Mouse (Mus musculus): ENCODE measurements around the gene Sufu. TPM values are rescaled to one million over a fixed set of nuclear protein-coding genes. Genes with fewer than 3 reads are reported as not detected.
A peak's percentile ranks its signal among the peaks of the same experiment; 100 is the strongest.

The Sufu gene
- polyA plus RNA-seq, 1 experiment from 2014 or later = 21.4 TPM

- Histone ChIP-seq H3K27ac (0 out of 2 replicates have a peak overlapping the region, but pooled peaks have one; percentile 17), H3K4me1 (replicated peaks) (peaks cover 47% of the 10 kb centered on the region), H3K27me3 (replicated peaks) (no peaks in the 10 kb centered on the region), H3K4me2 (replicated peaks) (no peak overlapping the region), H3K4me3 (replicated peaks) (no peak overlapping the region), H3K9ac (no peak overlapping the region), H3K36me3 (peaks cover 17% of the 10 kb centered on the region), H3K9me3 (no peaks in the 10 kb centered on the region)
- ATAC-seq = no peak
- 79% methylated on average over 5 of the region's 5 CpGs for WGBS
Measured at GRCm38 (mm10) chr19:46457798-46458197, 61.1 kb downstream of the Sufu start.

GRCm38 (mm10) chr19:46459256-46459655 lies 62.6 kb downstream of the Sufu start:
- Histone ChIP-seq H3K36me3 (peaks cover 15% of the 10 kb centered on the region), H3K9ac (no peak overlapping the region), H3K4me3 (replicated peaks) (no peak overlapping the region), H3K9me3 (no peaks in the 10 kb centered on the region), H3K27me3 (replicated peaks) (no peaks in the 10 kb centered on the region), H3K4me2 (replicated peaks) (0 out of 2 replicates have a peak overlapping the region, but pooled peaks have one; percentile 3), H3K27ac (peak overlapping the region; percentile 72), H3K4me1 (replicated peaks) (peaks cover 36% of the 10 kb centered on the region)
- WGBS = 59% methylated on average over 10 of the region's 10 CpGs
- ATAC-seq = peak; percentile 60

- Histone ChIP-seq H3K9ac (no peak overlapping the region), H3K4me2 (replicated peaks) (no peak overlapping the region), H3K27ac (0 out of 2 replicates have a peak overlapping the region, but pooled peaks have one; percentile 72), H3K9me3 (no peaks in the 10 kb centered on the region), H3K27me3 (replicated peaks) (no peaks in the 10 kb centered on the region), H3K36me3 (peaks cover 15% of the 10 kb centered on the region), H3K4me3 (replicated peaks) (no peak overlapping the region), H3K4me1 (replicated peaks) (peaks cover 30% of the 10 kb centered on the region)
- WGBS = 80% methylated on average over 2 of the region's 2 CpGs
- ATAC-seq = no peak
Measured at GRCm38 (mm10) chr19:46459889-46460288, 63.2 kb downstream of the Sufu start.

- H3K9me3 ChIP-seq = no peaks in the 10 kb centered on the region
- no peak overlapping the region for H3K4me3 ChIP-seq (replicated peaks)
- H3K36me3 ChIP-seq = peaks cover 15% of the 10 kb centered on the region
- WGBS = 63% methylated on average over 3 of the region's 3 CpGs
- peaks cover 15% of the 10 kb centered on the region; the same call in 1 of the 2 replicates for H3K4me1 ChIP-seq (replicated peaks)
- H3K4me2 ChIP-seq (replicated peaks) = no peak overlapping the region
- H3K27me3 ChIP-seq (replicated peaks) = no peaks in the 10 kb centered on the region
- H3K27ac ChIP-seq = no peak overlapping the region
- H3K9ac ChIP-seq = no peak overlapping the region
- peak; percentile 35 for ATAC-seq
Measured at GRCm38 (mm10) chr19:46462574-46462973, 65.9 kb downstream of the Sufu start.

DNA sequence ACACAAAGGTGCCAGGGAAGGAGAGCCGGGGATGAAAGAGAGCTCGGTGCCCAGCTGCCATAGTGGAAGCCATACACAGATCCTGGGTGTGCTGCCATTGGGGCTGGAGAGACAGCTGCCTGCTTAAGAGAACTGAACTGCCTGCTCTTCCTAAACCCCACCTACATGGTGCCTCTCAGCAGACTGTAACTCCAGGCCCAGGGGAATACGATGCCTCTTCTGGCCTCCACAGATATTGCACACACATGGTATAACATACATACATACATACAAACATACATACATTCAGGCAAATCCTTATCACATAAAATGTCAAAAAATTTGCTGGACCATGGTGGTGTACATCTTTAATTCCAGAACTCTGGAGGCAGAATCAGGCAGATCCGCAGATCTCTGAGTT lies 66.8 kb downstream of the Sufu start:
- Histone ChIP-seq H3K36me3 (peaks cover 15% of the 10 kb centered on the region), H3K9ac (no peak overlapping the region), H3K4me1 (replicated peaks) (peaks cover 11% of the 10 kb centered on the region; the same call in 1 of the 2 replicates), H3K9me3 (no peaks in the 10 kb centered on the region), H3K27ac (no peak overlapping the region), H3K4me2 (replicated peaks) (no peak overlapping the region), H3K4me3 (replicated peaks) (no peak overlapping the region), H3K27me3 (replicated peaks) (no peaks in the 10 kb centered on the region)
- 98% methylated on average over 4 of the region's 4 CpGs for WGBS
- ATAC-seq = no peak

DNA sequence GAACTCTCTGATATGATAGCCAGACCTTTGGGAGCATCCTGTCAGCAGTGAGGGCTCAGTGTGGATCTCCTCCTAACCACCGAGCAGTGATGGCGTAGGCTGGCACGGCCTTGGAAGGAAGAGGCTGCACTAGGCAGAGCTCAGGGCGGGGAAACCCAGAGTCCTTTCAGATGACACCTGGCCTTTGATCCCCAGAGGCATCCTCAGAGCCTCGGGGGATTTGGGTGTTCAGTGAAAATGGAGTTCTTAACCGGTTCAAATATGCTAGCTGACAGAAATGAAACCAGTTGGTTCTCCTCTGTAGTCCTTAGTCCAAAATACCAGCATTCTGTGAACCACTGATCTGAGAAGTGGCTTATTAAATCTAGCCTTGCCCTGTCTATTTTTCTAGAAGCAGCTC lies 69.5 kb downstream of the Sufu start:
- no peak overlapping the region for H3K9ac ChIP-seq
- WGBS = 64% methylated on average over 6 of the region's 6 CpGs
- no peak overlapping the region for H3K4me2 ChIP-seq (replicated peaks)
- no peaks in the 10 kb centered on the region for H3K27me3 ChIP-seq (replicated peaks)
- peaks cover 7% of the 10 kb centered on the region for H3K36me3 ChIP-seq
- H3K9me3 ChIP-seq = no peaks in the 10 kb centered on the region
- ATAC-seq = no peak
- H3K27ac ChIP-seq = no peak overlapping the region
- H3K4me1 ChIP-seq (replicated peaks) = peaks cover 13% of the 10 kb centered on the region
- H3K4me3 ChIP-seq (replicated peaks) = no peak overlapping the region

- no peak overlapping the region for H3K4me3 ChIP-seq (replicated peaks)
- WGBS = 64% methylated on average over 3 of the region's 3 CpGs
- no peaks in the 10 kb centered on the region for H3K27me3 ChIP-seq (replicated peaks)
- H3K9ac ChIP-seq = no peak overlapping the region
- no peak overlapping the region for H3K27ac ChIP-seq
- no peak for ATAC-seq
- H3K9me3 ChIP-seq = no peaks in the 10 kb centered on the region
- no peak overlapping the region for H3K4me2 ChIP-seq (replicated peaks)
- H3K4me1 ChIP-seq (replicated peaks) = peaks cover 22% of the 10 kb centered on the region
- H3K36me3 ChIP-seq = peaks cover 2% of the 10 kb centered on the region; the same call in 1 of the 2 replicates
Measured at GRCm38 (mm10) chr19:46467051-46467503, 70.4 kb downstream of the Sufu start.

- peak; percentile 41 for ATAC-seq
Measured at GRCm38 (mm10) chr19:46470364-46471240, 73.9 kb downstream of the Sufu start.

GRCm38 (mm10) chr19:46471324-46472093 lies 74.8 kb downstream of the Sufu start:
- peaks cover 9% of the 10 kb centered on the region; the same call in 1 of the 2 replicates for H3K36me3 ChIP-seq
- ATAC-seq = peak; percentile 52
- H3K4me1 ChIP-seq (replicated peaks) = peaks cover 20% of the 10 kb centered on the region
- no peak overlapping the region for H3K4me2 ChIP-seq (replicated peaks)
- H3K27ac ChIP-seq = peak overlapping the region; percentile 60
- no peaks in the 10 kb centered on the region for H3K27me3 ChIP-seq (replicated peaks)
- WGBS = 20% methylated on average over 10 of the region's 10 CpGs
- H3K9ac ChIP-seq = no peak overlapping the region
- no peak overlapping the region for H3K4me3 ChIP-seq (replicated peaks)
- H3K9me3 ChIP-seq = no peaks in the 10 kb centered on the region

More at GRCm38 (mm10) chr19:46470364-46471240, 73.9 kb downstream of the Sufu start:
- Histone ChIP-seq H3K4me3 (replicated peaks) (no peak overlapping the region), H3K9me3 (no peaks in the 10 kb centered on the region), H3K4me2 (replicated peaks) (no peak overlapping the region), H3K36me3 (peaks cover 7% of the 10 kb centered on the region; the same call in 1 of the 2 replicates), H3K27me3 (replicated peaks) (no peaks in the 10 kb centered on the region), H3K4me1 (replicated peaks) (peaks cover 23% of the 10 kb centered on the region), H3K27ac (peak overlapping the region; percentile 60), H3K9ac (no peak overlapping the region)
- WGBS = 32% methylated on average over 17 of the region's 17 CpGs

DNA sequence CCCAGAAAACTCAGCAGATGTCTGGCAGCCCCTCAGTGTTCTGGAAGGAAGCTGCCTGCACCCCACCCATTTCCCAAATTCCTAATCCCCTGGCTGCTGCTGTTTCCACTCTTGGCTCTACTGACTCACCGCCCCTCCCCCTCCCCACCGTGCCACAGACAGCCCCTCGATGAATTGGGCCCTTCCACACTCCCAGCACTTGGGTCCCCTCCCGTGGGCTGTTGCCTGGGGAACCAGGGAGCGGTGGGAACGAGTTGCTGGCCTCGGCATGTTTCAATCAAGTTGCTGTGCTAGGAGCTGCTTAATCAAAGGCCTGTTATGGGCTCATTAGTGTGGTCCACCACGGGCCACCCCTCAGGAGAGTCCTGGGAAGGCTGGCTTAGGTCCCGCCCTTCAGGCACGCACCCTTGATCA lies 80.7 kb downstream of the Sufu start:
- Histone ChIP-seq H3K27ac (no peak overlapping the region), H3K4me2 (replicated peaks) (no peak overlapping the region), H3K4me3 (replicated peaks) (no peak overlapping the region), H3K9ac (no peak overlapping the region), H3K27me3 (replicated peaks) (no peaks in the 10 kb centered on the region), H3K4me1 (replicated peaks) (peaks cover 33% of the 10 kb centered on the region), H3K36me3 (peaks cover 9% of the 10 kb centered on the region; the same call in 1 of the 2 replicates), H3K9me3 (no peaks in the 10 kb centered on the region)
- no peak for ATAC-seq
- 51% methylated on average over 10 of the region's 10 CpGs for WGBS

DNA sequence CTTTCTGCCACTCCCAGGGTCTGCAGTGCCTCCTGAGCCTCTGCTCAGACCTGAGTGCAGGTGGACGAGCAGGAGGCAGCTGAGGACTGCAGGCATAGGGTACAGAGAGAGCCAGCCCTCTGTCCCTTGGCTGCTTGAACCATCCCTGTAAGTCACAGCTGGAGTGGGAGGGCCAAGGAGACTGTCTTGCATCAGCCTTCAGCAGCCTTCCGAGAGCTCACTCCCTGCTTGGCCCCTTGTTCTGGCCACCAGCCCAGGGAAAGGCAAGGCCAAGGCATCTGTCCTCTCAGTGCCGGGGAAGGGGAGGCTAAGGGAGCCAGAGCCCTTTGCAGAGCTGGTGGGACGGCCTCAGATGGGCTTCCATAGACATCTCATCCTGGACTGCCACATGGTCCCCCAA lies 81.5 kb downstream of the Sufu start:
- Histone ChIP-seq H3K36me3 (peaks cover 9% of the 10 kb centered on the region; the same call in 1 of the 2 replicates), H3K27me3 (replicated peaks) (no peaks in the 10 kb centered on the region), H3K27ac (peak overlapping the region; percentile 71), H3K4me2 (replicated peaks) (no peak overlapping the region), H3K9me3 (no peaks in the 10 kb centered on the region), H3K4me1 (replicated peaks) (peaks cover 39% of the 10 kb centered on the region), H3K4me3 (replicated peaks) (no peak overlapping the region), H3K9ac (no peak overlapping the region)
- WGBS = 70% methylated on average over 4 of the region's 4 CpGs
- ATAC-seq = no peak

- 0 out of 2 replicates have a peak overlapping the region, but pooled peaks have one; percentile 12 for H3K4me2 ChIP-seq (replicated peaks)
- H3K9me3 ChIP-seq = no peaks in the 10 kb centered on the region
- H3K36me3 ChIP-seq = peaks cover 4% of the 10 kb centered on the region; the same call in 1 of the 2 replicates
- WGBS = 26% methylated on average over 5 of the region's 5 CpGs
- no peaks in the 10 kb centered on the region for H3K27me3 ChIP-seq (replicated peaks)
- H3K9ac ChIP-seq = no peak overlapping the region
- peak; percentile 66 for ATAC-seq
- H3K27ac ChIP-seq = peak overlapping the region; percentile 71
- H3K4me3 ChIP-seq (replicated peaks) = no peak overlapping the region
- peaks cover 43% of the 10 kb centered on the region for H3K4me1 ChIP-seq (replicated peaks)
Measured at GRCm38 (mm10) chr19:46478826-46479225, 82.1 kb downstream of the Sufu start.

Data from intestine, embryonic 15.5 days (tissue).